Mouse (Mus musculus): ENCODE measurements around the gene Pip5kl1. TPM values are rescaled to one million over a fixed set of nuclear protein-coding genes. Genes with fewer than 3 reads are reported as not detected.

Gene Pip5kl1
- polyA plus RNA-seq, 1 experiment from 2014 or later, result not detected

GRCm38 (mm10) chr2:32576532-32576931 lies 1.9 kb downstream of the Pip5kl1 start:
- WGBS, result 85% methylated on average over 9 of the region's 9 CpGs
- peaks cover 4 to 14% of the 10 kb centered on the region in 2 experiments for H3K4me1 ChIP-seq (ENCODE audit: control insufficient read depth in 2 of 2, insufficient read depth in 2 of 2, low read length in 2 of 2)
- H3K4me3 ChIP-seq (ENCODE audit: control insufficient read depth in 1 of 2, insufficient read depth in 1 of 2, low read depth in 1 of 2, low read length in 2 of 2), result no peak overlapping the region
- peaks cover 36% of the 10 kb centered on the region for H3K27me3 ChIP-seq (ENCODE audit: control insufficient read depth, insufficient read depth, low read length)
- H3K27ac ChIP-seq (replicated peaks in 1 of 2; ENCODE audit: control insufficient read depth in 1 of 2, insufficient read depth in 1 of 2, low read depth in 2 of 2, low read length in 2 of 2), result no peak overlapping the region
- no peak overlapping the region for H3K4me2 ChIP-seq (ENCODE audit: low read length)
- no peak overlapping the region for H3K9ac ChIP-seq (ENCODE audit: low read length)
- ATAC-seq (ENCODE audit: insufficient number of reproducible peaks, insufficient read depth, low FRiP score, low read depth), result no peak
- peaks cover 14% of the 10 kb centered on the region; the same call in 1 of the 2 replicates for H3K36me3 ChIP-seq (ENCODE audit: control insufficient read depth, insufficient read depth, low read length)
- no peaks in the 10 kb centered on the region for H3K9me3 ChIP-seq (ENCODE audit: control insufficient read depth, low read length)

GRCm38 (mm10) chr2:32578146-32579046 lies 3.8 kb downstream of the Pip5kl1 start:
- Histone ChIP-seq H3K27me3 (ENCODE audit: control insufficient read depth, insufficient read depth, low read length) (peaks cover 39% of the 10 kb centered on the region), H3K9ac (ENCODE audit: low read length) (no peak overlapping the region), H3K4me1 (ENCODE audit: control insufficient read depth in 2 of 2, insufficient read depth in 2 of 2, low read length in 2 of 2) (peaks cover 8 to 9% of the 10 kb centered on the region in 2 experiments; a peak in 3 of 4 replicates), H3K4me2 (ENCODE audit: low read length) (no peak overlapping the region), H3K9me3 (ENCODE audit: control insufficient read depth, low read length) (no peaks in the 10 kb centered on the region), H3K27ac (replicated peaks in 1 of 2; ENCODE audit: control insufficient read depth in 1 of 2, insufficient read depth in 1 of 2, low read depth in 2 of 2, low read length in 2 of 2) (no peak overlapping the region), H3K4me3 (ENCODE audit: control insufficient read depth in 1 of 2, insufficient read depth in 1 of 2, low read depth in 1 of 2, low read length in 2 of 2) (no peak overlapping the region), H3K36me3 (ENCODE audit: control insufficient read depth, insufficient read depth, low read length) (peaks cover 2% of the 10 kb centered on the region; the same call in 1 of the 2 replicates)
- no peak for ATAC-seq (ENCODE audit: insufficient number of reproducible peaks, insufficient read depth, low FRiP score, low read depth)
- 33% methylated on average over 28 of the region's 30 CpGs for WGBS

GRCm38 (mm10) chr2:32581450-32582095 lies 7.0 kb downstream of the Pip5kl1 start:
- Histone ChIP-seq H3K27me3 (ENCODE audit: control insufficient read depth, insufficient read depth, low read length) (peaks cover 31% of the 10 kb centered on the region), H3K27ac (replicated peaks in 1 of 2; ENCODE audit: control insufficient read depth in 1 of 2, insufficient read depth in 1 of 2, low read depth in 2 of 2, low read length in 2 of 2) (no peak overlapping the region)
- ATAC-seq (ENCODE audit: insufficient number of reproducible peaks, insufficient read depth, low FRiP score, low read depth), result no peak

GRCm38 (mm10) chr2:32582830-32583799 lies 8.5 kb downstream of the Pip5kl1 start:
- H3K27me3 ChIP-seq (ENCODE audit: control insufficient read depth, insufficient read depth, low read length), result peaks cover 27% of the 10 kb centered on the region
- no peak overlapping the region for H3K27ac ChIP-seq (replicated peaks in 1 of 2; ENCODE audit: control insufficient read depth in 1 of 2, insufficient read depth in 1 of 2, low read depth in 2 of 2, low read length in 2 of 2)
- peak overlapping the region; percentile 59 for H3K4me2 ChIP-seq (ENCODE audit: low read length)
- H3K9me3 ChIP-seq (ENCODE audit: control insufficient read depth, low read length), result no peaks in the 10 kb centered on the region
- H3K4me3 ChIP-seq (ENCODE audit: control insufficient read depth in 1 of 2, insufficient read depth in 1 of 2, low read depth in 1 of 2, low read length in 2 of 2), result peak overlapping the region; percentile 9 to 21; a peak in 3 of 4 replicates
- peak; percentile 61 for ATAC-seq (ENCODE audit: insufficient number of reproducible peaks, insufficient read depth, low FRiP score, low read depth)
- peaks cover 8 to 17% of the 10 kb centered on the region in 2 experiments for H3K4me1 ChIP-seq (ENCODE audit: control insufficient read depth in 2 of 2, insufficient read depth in 2 of 2, low read length in 2 of 2)
- 0 out of 2 replicates have a peak overlapping the region, but pooled peaks have one; percentile 1 for H3K9ac ChIP-seq (ENCODE audit: low read length)
- no peaks in the 10 kb centered on the region for H3K36me3 ChIP-seq (ENCODE audit: control insufficient read depth, insufficient read depth, low read length)
- 11% methylated on average over 37 of the region's 37 CpGs for WGBS

More at GRCm38 (mm10) chr2:32581450-32582095, 7.0 kb downstream of the Pip5kl1 start:
- Histone ChIP-seq H3K4me1 (ENCODE audit: control insufficient read depth in 2 of 2, insufficient read depth in 2 of 2, low read length in 2 of 2) (peaks cover 2 to 8% of the 10 kb centered on the region in 2 experiments; a peak in 3 of 4 replicates), H3K36me3 (ENCODE audit: control insufficient read depth, insufficient read depth, low read length) (no peaks in the 10 kb centered on the region), H3K9ac (ENCODE audit: low read length) (no peak overlapping the region; the same call in 1 of the 2 replicates), H3K4me3 (ENCODE audit: control insufficient read depth in 1 of 2, insufficient read depth in 1 of 2, low read depth in 1 of 2, low read length in 2 of 2) (peak overlapping the region; percentile 11 to 16; a peak in 3 of 4 replicates), H3K9me3 (ENCODE audit: control insufficient read depth, low read length) (no peaks in the 10 kb centered on the region), H3K4me2 (ENCODE audit: low read length) (peak overlapping the region; percentile 50)
- 37% methylated on average over 19 of the region's 19 CpGs for WGBS

- no peak overlapping the region for H3K4me3 ChIP-seq (ENCODE audit: control insufficient read depth in 1 of 2, insufficient read depth in 1 of 2, low read depth in 1 of 2, low read length in 2 of 2)
- H3K27ac ChIP-seq (replicated peaks in 1 of 2; ENCODE audit: control insufficient read depth in 1 of 2, insufficient read depth in 1 of 2, low read depth in 2 of 2, low read length in 2 of 2), result no peak overlapping the region
- peaks cover 28 to 31% of the 10 kb centered on the region in 2 experiments for H3K4me1 ChIP-seq (ENCODE audit: control insufficient read depth in 2 of 2, insufficient read depth in 2 of 2, low read length in 2 of 2)
- ATAC-seq (ENCODE audit: insufficient number of reproducible peaks, insufficient read depth, low FRiP score, low read depth), result no peak
- H3K9me3 ChIP-seq (ENCODE audit: control insufficient read depth, low read length), result no peaks in the 10 kb centered on the region
- peaks cover 9% of the 10 kb centered on the region; the same call in 1 of the 2 replicates for H3K27me3 ChIP-seq (ENCODE audit: control insufficient read depth, insufficient read depth, low read length)
- no peak overlapping the region for H3K4me2 ChIP-seq (ENCODE audit: low read length)
- H3K9ac ChIP-seq (ENCODE audit: low read length), result no peak overlapping the region
- peaks cover 7% of the 10 kb centered on the region; the same call in 1 of the 2 replicates for H3K36me3 ChIP-seq (ENCODE audit: control insufficient read depth, insufficient read depth, low read length)
- 76% methylated on average over 7 of the region's 7 CpGs for WGBS
Measured at GRCm38 (mm10) chr2:32585149-32585714, 10.6 kb downstream of the Pip5kl1 start.

GRCm38 (mm10) chr2:32586871-32587351 lies 12.3 kb downstream of the Pip5kl1 start, which contains the start of gene St6galnac4:
St6galnac4 (plus strand) TSS chr2:32587095.
- no peaks in the 10 kb centered on the region for H3K9me3 ChIP-seq (ENCODE audit: control insufficient read depth, low read length)
- H3K4me2 ChIP-seq (ENCODE audit: low read length), result peak within 1 kb of the TSS; percentile 89
- H3K27me3 ChIP-seq (ENCODE audit: control insufficient read depth, insufficient read depth, low read length), result 0 out of 2 replicates have a peak, but pooled peaks cover 3% of the 10 kb centered on the region
- H3K4me1 ChIP-seq (ENCODE audit: control insufficient read depth in 2 of 2, insufficient read depth in 2 of 2, low read length in 2 of 2), result peaks cover 28 to 29% of the 10 kb centered on the region in 2 experiments
- H3K9ac ChIP-seq (ENCODE audit: low read length), result peak within 1 kb of the TSS; percentile 82
- under 1% methylated on average over 38 of the region's 38 CpGs for WGBS
- peak within 1 kb of the TSS; percentile 66 to 78 for H3K4me3 ChIP-seq (ENCODE audit: control insufficient read depth in 1 of 2, insufficient read depth in 1 of 2, low read depth in 1 of 2, low read length in 2 of 2)
- H3K27ac ChIP-seq (replicated peaks in 1 of 2; ENCODE audit: control insufficient read depth in 1 of 2, insufficient read depth in 1 of 2, low read depth in 2 of 2, low read length in 2 of 2), result peak within 1 kb of the TSS; percentile 88 to 89
- peaks cover 17% of the 10 kb centered on the region for H3K36me3 ChIP-seq (ENCODE audit: control insufficient read depth, insufficient read depth, low read length)
- ATAC-seq (ENCODE audit: insufficient number of reproducible peaks, insufficient read depth, low FRiP score, low read depth), result peak; percentile 84

All from heart, embryonic 14.5 days (tissue).